Mouse (Mus musculus): ENCODE measurements at regions not wholly inside any gene's neighbourhood (a gene's known extent, or its start where the extent isn't known, plus 50 kb on each side); places are given as distances from the start of the nearest gene placed in this dataset.

DNA sequence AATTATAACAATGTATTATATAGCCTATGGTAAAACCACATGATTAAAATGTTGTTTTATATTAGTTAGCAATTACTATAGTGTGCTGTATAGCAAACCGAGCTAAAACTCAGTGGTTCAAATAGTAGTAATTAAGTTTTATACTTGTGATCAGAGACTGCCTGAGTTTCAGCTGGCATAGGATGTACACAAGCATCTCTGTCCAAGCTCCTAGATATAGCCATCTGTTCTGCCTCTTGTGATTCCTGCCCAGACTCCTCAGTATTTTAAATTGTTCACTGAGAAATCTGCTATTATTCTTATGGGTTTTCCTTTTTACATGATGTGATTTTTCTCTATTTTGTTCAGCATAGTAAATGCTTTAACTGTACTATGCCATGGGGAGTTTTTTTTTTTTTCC lies 152.2 kb upstream of the Mdga2 start:
- no peak for ATAC-seq (ENCODE audit: low FRiP score, low TSS enrichment)
- no peaks in the 10 kb centered on the region for H3K36me3 ChIP-seq (ENCODE audit: control insufficient read depth, insufficient read depth, low read length)
- no peak overlapping the region for H3K4me2 ChIP-seq (replicated peaks; ENCODE audit: low read depth)
- DNase-seq (ENCODE audit: low spot score) = no peak
- H3K9ac ChIP-seq (ENCODE audit: low read length) = no peak overlapping the region
- 78% methylated on average over 1 of the region's 1 CpGs for WGBS
- no peaks in the 10 kb centered on the region for H3K9me3 ChIP-seq (ENCODE audit: control insufficient read depth, low read length)
- H3K4me1 ChIP-seq (replicated peaks; ENCODE audit: control insufficient read depth, insufficient read depth) = no peaks in the 10 kb centered on the region
- H3K27me3 ChIP-seq (ENCODE audit: control insufficient read depth, insufficient read depth, low read length) = no peaks in the 10 kb centered on the region
- H3K27ac ChIP-seq (replicated peaks) = no peak overlapping the region
- TF ChIP-seq EP300 (optimal IDR thresholded peaks at IDR 0.05) (no peak), CTCF (IDR thresholded peaks at IDR 0.05; ENCODE audit: low read depth) (no peak)
- H3K4me3 ChIP-seq (ENCODE audit: low read depth, low read length) = no peak overlapping the region

DNA sequence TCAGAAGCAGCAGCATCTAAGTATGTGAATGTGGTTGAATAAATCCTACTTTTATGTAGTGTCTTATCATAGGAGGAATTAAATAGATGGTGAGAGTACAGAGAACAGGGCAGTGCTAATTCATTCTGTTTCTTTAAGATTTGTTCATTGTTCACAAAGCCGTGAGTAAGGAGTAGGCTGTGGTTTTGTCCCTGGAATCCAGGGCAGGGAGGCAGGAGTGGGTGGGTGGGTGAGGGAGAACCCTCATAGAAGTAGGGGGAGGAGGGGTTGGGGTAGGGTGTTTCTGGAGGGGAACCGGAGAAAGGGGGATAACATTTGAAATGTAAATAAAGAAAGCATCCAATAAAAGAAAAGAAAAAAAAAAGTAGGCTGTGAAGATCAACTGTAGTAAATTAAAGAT lies 126.2 kb upstream of the Mdga2 start:
- Histone ChIP-seq H3K27me3 (ENCODE audit: control insufficient read depth, insufficient read depth, low read length) (no peaks in the 10 kb centered on the region), H3K9me3 (ENCODE audit: control insufficient read depth, low read length) (no peaks in the 10 kb centered on the region), H3K27ac (replicated peaks) (no peak overlapping the region), H3K4me3 (ENCODE audit: low read depth, low read length) (no peak overlapping the region), H3K36me3 (ENCODE audit: control insufficient read depth, insufficient read depth, low read length) (no peaks in the 10 kb centered on the region), H3K4me2 (replicated peaks; ENCODE audit: low read depth) (no peak overlapping the region), H3K9ac (ENCODE audit: low read length) (no peak overlapping the region), H3K4me1 (replicated peaks; ENCODE audit: control insufficient read depth, insufficient read depth) (no peaks in the 10 kb centered on the region)
- WGBS = 8% methylated on average over 2 of the region's 2 CpGs
- TF ChIP-seq EP300 (optimal IDR thresholded peaks at IDR 0.05) (no peak), CTCF (IDR thresholded peaks at IDR 0.05; ENCODE audit: low read depth) (no peak)
- no peak for ATAC-seq (ENCODE audit: low FRiP score, low TSS enrichment)
- no peak for DNase-seq (ENCODE audit: low spot score)

DNA sequence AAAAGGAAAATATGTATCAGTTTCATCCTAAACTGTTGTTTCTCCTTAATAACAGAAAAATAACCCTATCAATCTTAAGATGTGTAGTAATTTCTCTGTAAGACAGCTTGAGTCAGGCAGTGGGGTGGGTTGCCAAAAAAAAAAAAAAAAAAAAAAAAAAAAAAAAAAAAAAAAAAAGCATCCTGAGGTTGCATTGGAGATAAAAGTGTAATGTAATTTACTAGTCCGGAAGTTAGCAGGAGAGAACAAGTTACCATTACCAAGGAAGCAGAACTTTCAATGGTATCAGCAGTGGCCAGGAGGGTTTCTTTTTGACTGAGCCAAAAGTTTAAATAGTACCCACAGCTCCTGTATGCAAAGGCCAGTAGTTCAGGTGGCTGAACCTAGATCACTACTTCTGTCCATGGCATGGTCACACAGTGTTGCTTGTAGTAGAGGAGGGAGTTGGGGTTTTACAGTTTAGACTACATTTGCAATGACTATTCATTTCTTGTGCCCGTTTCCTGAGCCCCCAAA lies 110.2 kb upstream of the Mdga2 start:
- no peak for DNase-seq (ENCODE audit: low spot score)
- no peaks in the 10 kb centered on the region for H3K27me3 ChIP-seq (ENCODE audit: control insufficient read depth, insufficient read depth, low read length)
- H3K27ac ChIP-seq (replicated peaks) = no peak overlapping the region
- H3K4me2 ChIP-seq (replicated peaks; ENCODE audit: low read depth) = no peak overlapping the region
- no peak for ATAC-seq (ENCODE audit: low FRiP score, low TSS enrichment)
- H3K9ac ChIP-seq (ENCODE audit: low read length) = no peak overlapping the region
- H3K4me1 ChIP-seq (replicated peaks; ENCODE audit: control insufficient read depth, insufficient read depth) = no peaks in the 10 kb centered on the region
- WGBS = 67% methylated on average over 2 of the region's 2 CpGs
- TF ChIP-seq EP300 (optimal IDR thresholded peaks at IDR 0.05) = no peak
- no peak for TF ChIP-seq CTCF (IDR thresholded peaks at IDR 0.05; ENCODE audit: low read depth)
- no peak overlapping the region for H3K4me3 ChIP-seq (ENCODE audit: low read depth, low read length)
- H3K9me3 ChIP-seq (ENCODE audit: control insufficient read depth, low read length) = no peaks in the 10 kb centered on the region
- no peaks in the 10 kb centered on the region for H3K36me3 ChIP-seq (ENCODE audit: control insufficient read depth, insufficient read depth, low read length)

DNA sequence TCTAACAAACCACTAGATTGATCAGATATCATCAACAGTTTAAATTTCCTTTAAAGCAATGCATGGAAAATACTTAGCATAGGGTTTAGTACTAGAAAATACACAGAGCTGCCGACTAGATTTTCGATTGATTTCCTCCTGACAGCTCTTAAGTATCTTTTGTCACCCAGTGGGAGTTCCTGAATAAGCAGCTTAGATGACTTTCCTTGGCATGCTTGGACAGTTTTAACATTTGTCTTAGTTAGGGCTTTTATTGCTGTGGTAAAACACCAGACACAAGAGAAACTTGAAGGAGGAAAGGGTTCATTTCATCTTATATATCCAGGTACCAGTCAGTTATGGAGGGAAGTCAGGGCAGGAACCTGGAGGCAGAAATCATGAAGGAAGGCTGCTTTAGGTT lies 104.0 kb upstream of the Mdga2 start:
- 66% methylated on average over 2 of the region's 2 CpGs for WGBS
- DNase-seq (ENCODE audit: low spot score) = no peak
- no peak for TF ChIP-seq CTCF (IDR thresholded peaks at IDR 0.05; ENCODE audit: low read depth)
- no peak for TF ChIP-seq EP300 (optimal IDR thresholded peaks at IDR 0.05)
- no peak overlapping the region for H3K9ac ChIP-seq (ENCODE audit: low read length)
- no peak overlapping the region for H3K4me3 ChIP-seq (ENCODE audit: low read depth, low read length)
- no peak overlapping the region for H3K4me2 ChIP-seq (replicated peaks; ENCODE audit: low read depth)
- no peaks in the 10 kb centered on the region for H3K36me3 ChIP-seq (ENCODE audit: control insufficient read depth, insufficient read depth, low read length)
- no peaks in the 10 kb centered on the region for H3K9me3 ChIP-seq (ENCODE audit: control insufficient read depth, low read length)
- no peak for ATAC-seq (ENCODE audit: low FRiP score, low TSS enrichment)
- H3K27me3 ChIP-seq (ENCODE audit: control insufficient read depth, insufficient read depth, low read length) = no peaks in the 10 kb centered on the region
- H3K27ac ChIP-seq (replicated peaks) = no peak overlapping the region
- H3K4me1 ChIP-seq (replicated peaks; ENCODE audit: control insufficient read depth, insufficient read depth) = no peaks in the 10 kb centered on the region

DNA sequence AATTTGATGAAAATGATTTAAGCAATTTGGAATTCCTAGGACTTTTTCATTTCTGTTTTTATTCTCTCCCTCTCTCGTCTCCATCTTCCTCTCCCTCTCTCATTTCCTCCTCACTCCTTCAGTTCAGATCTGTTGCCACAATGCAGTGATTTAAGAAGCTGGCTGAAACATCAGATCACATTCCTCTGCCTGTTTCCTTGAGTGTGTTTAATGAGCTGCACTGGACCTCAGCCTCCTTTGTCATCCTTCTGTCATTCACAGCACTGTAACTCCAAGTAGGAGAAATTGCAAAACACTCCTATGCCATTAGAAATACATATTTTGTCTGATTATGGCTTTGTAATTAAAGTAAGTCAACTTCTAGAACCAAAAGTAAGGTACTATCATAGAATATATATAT lies 103.5 kb upstream of the Mdga2 start:
- no peak for TF ChIP-seq EP300 (optimal IDR thresholded peaks at IDR 0.05)
- TF ChIP-seq CTCF (IDR thresholded peaks at IDR 0.05; ENCODE audit: low read depth) = no peak

DNA sequence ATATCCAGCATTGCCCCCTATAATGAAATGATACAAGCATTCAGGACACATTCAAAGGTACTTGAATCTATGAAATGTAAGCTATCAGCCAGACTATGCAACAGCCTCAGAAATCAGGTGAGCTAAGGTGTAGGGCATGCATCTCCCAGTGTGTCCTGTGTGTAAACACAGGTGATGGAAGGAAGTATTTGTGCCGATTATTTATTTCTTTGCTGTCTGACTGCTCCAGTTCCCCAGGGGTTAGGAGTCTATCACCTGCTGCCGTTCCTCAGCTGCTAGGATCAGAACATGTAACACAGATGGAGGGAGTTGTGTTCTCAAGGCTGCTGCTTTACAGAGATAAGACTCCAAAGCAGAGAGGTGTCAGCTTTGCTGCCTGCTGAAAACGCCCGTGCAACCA lies 103.0 kb upstream of the Mdga2 start:
- no peak for TF ChIP-seq CTCF (IDR thresholded peaks at IDR 0.05; ENCODE audit: low read depth)
- no peak for TF ChIP-seq EP300 (optimal IDR thresholded peaks at IDR 0.05)

More for the DNA sequence above, 103.5 kb upstream of the Mdga2 start:
- ATAC-seq (ENCODE audit: low FRiP score, low TSS enrichment) (no peak), DNase-seq (ENCODE audit: low spot score) (no peak)
- no peak overlapping the region for H3K4me2 ChIP-seq (replicated peaks; ENCODE audit: low read depth)
- no peaks in the 10 kb centered on the region for H3K9me3 ChIP-seq (ENCODE audit: control insufficient read depth, low read length)
- H3K9ac ChIP-seq (ENCODE audit: low read length) = no peak overlapping the region
- no peaks in the 10 kb centered on the region for H3K27me3 ChIP-seq (ENCODE audit: control insufficient read depth, insufficient read depth, low read length)
- H3K36me3 ChIP-seq (ENCODE audit: control insufficient read depth, insufficient read depth, low read length) = no peaks in the 10 kb centered on the region
- no peak overlapping the region for H3K27ac ChIP-seq (replicated peaks)
- H3K4me1 ChIP-seq (replicated peaks; ENCODE audit: control insufficient read depth, insufficient read depth) = no peaks in the 10 kb centered on the region
- WGBS = 44% methylated on average over 1 of the region's 1 CpGs
- H3K4me3 ChIP-seq (ENCODE audit: low read depth, low read length) = no peak overlapping the region

More for the DNA sequence above, 103.0 kb upstream of the Mdga2 start:
- no peak overlapping the region for H3K4me3 ChIP-seq (ENCODE audit: low read depth, low read length)
- ATAC-seq (ENCODE audit: low FRiP score, low TSS enrichment) = no peak
- H3K9ac ChIP-seq (ENCODE audit: low read length) = no peak overlapping the region
- H3K9me3 ChIP-seq (ENCODE audit: control insufficient read depth, low read length) = no peaks in the 10 kb centered on the region
- no peaks in the 10 kb centered on the region for H3K4me1 ChIP-seq (replicated peaks; ENCODE audit: control insufficient read depth, insufficient read depth)
- WGBS = 41% methylated on average over 4 of the region's 4 CpGs
- DNase-seq (ENCODE audit: low spot score) = no peak
- H3K27me3 ChIP-seq (ENCODE audit: control insufficient read depth, insufficient read depth, low read length) = no peaks in the 10 kb centered on the region
- H3K27ac ChIP-seq (replicated peaks) = no peak overlapping the region
- H3K4me2 ChIP-seq (replicated peaks; ENCODE audit: low read depth) = no peak overlapping the region
- no peaks in the 10 kb centered on the region for H3K36me3 ChIP-seq (ENCODE audit: control insufficient read depth, insufficient read depth, low read length)
